Mouse (Mus musculus) MEL (cell line): ENCODE measurements around the gene Spop. TPM values are rescaled to one million over a fixed set of nuclear protein-coding genes. Genes with fewer than 3 reads are reported as not detected.

Experiments used
- DNase-seq: peaks from one replicate; pipeline ENCODE4 v3.0.0; 2011; ENCODE audit warnings: low read depth, low spot score
- H3K27ac ChIP-seq: 2 replicates; pipeline ENCODE4 v1.5.1; 2012; ENCODE audit warnings: low read depth, mild to moderate bottlenecking, control low read depth, low read length, moderate library complexity; ENCODE audit not compliant: control insufficient read depth
- H3K27me3 ChIP-seq, 2 experiments: fragments of 150-350 bp in 1 of 2; sonication (generic) in 1 of 2; 2 replicates each; pipeline ENCODE4 v1.6.1; 2012; ENCODE audit warnings: low read length in 2 of 2, mild to moderate bottlenecking in 2 of 2, improper control_type of control experiment in 1 of 2, moderate library complexity in 1 of 2; ENCODE audit not compliant: insufficient read depth in 2 of 2, control insufficient read depth in 1 of 2
- H3K36me3 ChIP-seq, 2 experiments: 2 replicates each; pipeline ENCODE4 v1.6.1; 2012 to 2014; ENCODE audit warnings: low read length in 2 of 2, improper control_type of control experiment in 1 of 2, inconsistent platforms in 1 of 2, mild to moderate bottlenecking in 1 of 2; ENCODE audit not compliant: insufficient read depth in 2 of 2, control insufficient read depth in 1 of 2
- H3K4me1 ChIP-seq, 2 experiments: fragments of 150-350 bp in 1 of 2; sonication (generic) in 1 of 2; 2 replicates each; pipeline ENCODE4 v1.6.1; 2012; ENCODE audit warnings: low read length in 2 of 2, improper control_type of control experiment in 1 of 2, mild to moderate bottlenecking in 1 of 2; ENCODE audit not compliant: insufficient read depth in 2 of 2, control insufficient read depth in 1 of 2
- H3K4me3 ChIP-seq, 2 experiments: fragments of 150-350 bp in 1 of 2; sonication (generic) in 1 of 2; 2 replicates each; pipeline ENCODE4 v1.5.1; 2012; ENCODE audit warnings: low read depth in 2 of 2, low read length in 2 of 2, mild to moderate bottlenecking in 2 of 2, moderate library complexity in 2 of 2, control low read depth in 1 of 2, improper control_type of control experiment in 1 of 2; ENCODE audit not compliant: control insufficient read depth in 1 of 2, insufficient read depth in 1 of 2
- H3K79me2 ChIP-seq: 2 replicates; pipeline ENCODE4 v1.6.1; 2012; ENCODE audit warnings: mild to moderate bottlenecking, low read length, moderate library complexity; ENCODE audit not compliant: control insufficient read depth, poor library complexity, insufficient read depth
- H3K9ac ChIP-seq: 2 replicates; pipeline ENCODE4 v1.6.1; 2012; ENCODE audit warnings: low read depth, mild to moderate bottlenecking, control low read depth, low read length, moderate library complexity; ENCODE audit not compliant: control insufficient read depth, poor library complexity, severe bottlenecking
- H3K9me3 ChIP-seq: fragments of 150-350 bp; sonication (generic); replicated peaks from 2 replicates; pipeline ENCODE4 v1.6.1; 2012; ENCODE audit warnings: mild to moderate bottlenecking, low read length, improper control_type of control experiment, moderate library complexity; ENCODE audit not compliant: insufficient read depth
- BHLHE40 ChIP-seq: IDR thresholded peaks from 2 replicates; pipeline ENCODE4 v1.6.1; 2012; ENCODE audit warnings: low read depth, mild to moderate bottlenecking, inconsistent platforms, low read length, improper control_type of control experiment, borderline replicate concordance
- CTCF ChIP-seq, 3 experiments: IDR thresholded peaks in 2 of 3; conservative IDR thresholded peaks in 1 of 3; 2 replicates each; pipeline ENCODE4 v1.5.1; 2011 to 2012; ENCODE audit warnings: low read length in 3 of 3, low read depth in 2 of 3, mild to moderate bottlenecking in 2 of 3, improper control_type of control experiment in 1 of 3, inconsistent platforms in 1 of 3, mixed read lengths in 1 of 3, moderate library complexity in 1 of 3; ENCODE audit not compliant: control insufficient read depth in 1 of 3, insufficient read depth in 1 of 3, poor library complexity in 1 of 3, severe bottlenecking in 1 of 3
- E2F4 ChIP-seq: IDR thresholded peaks from 2 replicates; pipeline ENCODE4 v1.6.1; 2011; ENCODE audit warnings: low read depth, low read length, improper control_type of control experiment, borderline replicate concordance
- ETS1 ChIP-seq: IDR thresholded peaks from 2 replicates; pipeline ENCODE4 v1.6.1; 2012; ENCODE audit warnings: low read depth, mild to moderate bottlenecking, inconsistent platforms, low read length, improper control_type of control experiment, moderate library complexity
- GABPA ChIP-seq: IDR thresholded peaks from 2 replicates; pipeline ENCODE4 v1.6.1; 2012; ENCODE audit warnings: low read depth, mild to moderate bottlenecking, inconsistent platforms, low read length, improper control_type of control experiment, moderate library complexity
- HCFC1 ChIP-seq: IDR thresholded peaks from 2 replicates; pipeline ENCODE4 v1.6.1; 2012; ENCODE audit warnings: low read depth, mild to moderate bottlenecking, inconsistent platforms, low read length, improper control_type of control experiment, moderate library complexity
- MAFK ChIP-seq: IDR thresholded peaks from 2 replicates; pipeline ENCODE4 v1.6.1; 2011; ENCODE audit warnings: low read depth, mild to moderate bottlenecking, low read length, improper control_type of control experiment, borderline replicate concordance
- MAX ChIP-seq: IDR thresholded peaks from 2 replicates; pipeline ENCODE4 v1.6.1; 2011; ENCODE audit warnings: low read length, improper control_type of control experiment
- MXI1 ChIP-seq: IDR thresholded peaks from 2 replicates; pipeline ENCODE4 v1.6.1; 2011; ENCODE audit warnings: mild to moderate bottlenecking, low read depth, low read length, improper control_type of control experiment
- NELFE ChIP-seq: IDR thresholded peaks from 2 replicates; pipeline ENCODE4 v1.6.1; 2011; ENCODE audit warnings: low read depth, low read length, improper control_type of control experiment
- NRF1 ChIP-seq: IDR thresholded peaks from 2 replicates; pipeline ENCODE4 v1.6.1; 2014; ENCODE audit warnings: low read depth, mild to moderate bottlenecking, inconsistent platforms, low read length, improper control_type of control experiment, moderate library complexity; ENCODE audit not compliant: poor library complexity, insufficient read depth, severe bottlenecking
- POLR2AphosphoS2 ChIP-seq: IDR thresholded peaks from 2 replicates; pipeline ENCODE4 v1.6.1; 2011; ENCODE audit warnings: low read length, improper control_type of control experiment
- RAD21 ChIP-seq: IDR thresholded peaks from 2 replicates; pipeline ENCODE4 v1.6.1; 2011; ENCODE audit warnings: mild to moderate bottlenecking, low read depth, low read length, improper control_type of control experiment
- SIN3A ChIP-seq: IDR thresholded peaks from 2 replicates; pipeline ENCODE4 v1.6.1; 2012; ENCODE audit warnings: low read length, improper control_type of control experiment, inconsistent platforms
- SMC3 ChIP-seq: IDR thresholded peaks from 2 replicates; pipeline ENCODE4 v1.6.1; 2011; ENCODE audit warnings: low read depth, low read length, improper control_type of control experiment
- USF2 ChIP-seq, 2 experiments: IDR thresholded peaks; 2 replicates each; pipeline ENCODE4 v1.6.1; 2011 to 2012; ENCODE audit warnings: improper control_type of control experiment in 2 of 2, low read length in 2 of 2, borderline replicate concordance in 1 of 2, inconsistent platforms in 1 of 2, low read depth in 1 of 2, mild to moderate bottlenecking in 1 of 2; ENCODE audit not compliant: insufficient read depth in 1 of 2
- polyA plus RNA-seq, 2 experiments: library from polyadenylated mRNA; stranded (reverse) in 1 of 2; unstranded in 1 of 2; fragments of >175 nt in 1 of 2; fragments of >200 nt in 1 of 2; gene quantifications; 2 replicates each; pipeline versions ENCODE4 v1.2.1 to v1.2.4; 2012; ENCODE audit warnings: low replicate concordance in 2 of 2, low read depth in 1 of 2; ENCODE audit not compliant: insufficient read length in 2 of 2, insufficient read depth in 1 of 2, missing spikeins in 1 of 2
- total RNA-seq: library from RNA; depleted of rRNA; stranded (reverse); fragments of 300-350 nt; gene quantifications from 2 replicates; pipeline ENCODE4 v1.2.3, GENCODE M21; 2012

Spop gene
- total and polyA plus RNA-seq, 3 experiments: 41.5 to 84.0 TPM; not detected in 1

- Histone ChIP-seq H3K79me2 (no peaks in the 10 kb centered on the region), H3K27ac (no peak overlapping the region), H3K27me3 (no peaks in the 10 kb centered on the region), H3K36me3 (peaks cover 0 to 4% of the 10 kb centered on the region in 2 experiments; a peak in 1 of 4 replicates), H3K4me1 (peaks cover 0 to 14% of the 10 kb centered on the region in 2 experiments; a peak in 3 of 4 replicates), H3K9me3 (no peaks in the 10 kb centered on the region), H3K4me3 (no peak overlapping the region), H3K9ac (no peak overlapping the region)
- DNase-seq: no peak
- no peak for TF ChIP-seq USF2 (IDR thresholded peaks at IDR 0.05; ENCODE audit: borderline replicate concordance in 1 of 2, insufficient read depth in 1 of 2, low read depth in 1 of 2, low read length in 2 of 2)
- TF ChIP-seq E2F4: no peak
- no peak for TF ChIP-seq ETS1
- no peak for TF ChIP-seq SIN3A
- TF ChIP-seq MAFK: no peak
- no peak for TF ChIP-seq MXI1
- no peak for TF ChIP-seq HCFC1
- no peak for TF ChIP-seq BHLHE40
- TF ChIP-seq POLR2AphosphoS2: no peak
These were observed 93.9 kb downstream of the Spop start for GRCm38 (mm10) chr11:95507785-95508184.

- Histone ChIP-seq H3K9me3 (no peaks in the 10 kb centered on the region), H3K27ac (no peak overlapping the region), H3K27me3 (no peaks in the 10 kb centered on the region), H3K36me3 (peaks cover 0 to 4% of the 10 kb centered on the region in 2 experiments; a peak in 1 of 4 replicates), H3K79me2 (no peaks in the 10 kb centered on the region), H3K9ac (no peak overlapping the region), H3K4me3 (0 out of 4 replicates have a peak overlapping the region, but pooled peaks of 1 of the 2 experiments have one; percentile 16), H3K4me1 (peaks cover 0 to 10% of the 10 kb centered on the region in 2 experiments; a peak in 2 of 4 replicates)
- TF ChIP-seq NELFE (no peak), NRF1 (0 out of 2 replicates have a peak, but pooled peaks have one; percentile 26)
- DNase-seq: peak; percentile 20
These were observed 94.5 kb downstream of the Spop start for GRCm38 (mm10) chr11:95508211-95508926.

DNA sequence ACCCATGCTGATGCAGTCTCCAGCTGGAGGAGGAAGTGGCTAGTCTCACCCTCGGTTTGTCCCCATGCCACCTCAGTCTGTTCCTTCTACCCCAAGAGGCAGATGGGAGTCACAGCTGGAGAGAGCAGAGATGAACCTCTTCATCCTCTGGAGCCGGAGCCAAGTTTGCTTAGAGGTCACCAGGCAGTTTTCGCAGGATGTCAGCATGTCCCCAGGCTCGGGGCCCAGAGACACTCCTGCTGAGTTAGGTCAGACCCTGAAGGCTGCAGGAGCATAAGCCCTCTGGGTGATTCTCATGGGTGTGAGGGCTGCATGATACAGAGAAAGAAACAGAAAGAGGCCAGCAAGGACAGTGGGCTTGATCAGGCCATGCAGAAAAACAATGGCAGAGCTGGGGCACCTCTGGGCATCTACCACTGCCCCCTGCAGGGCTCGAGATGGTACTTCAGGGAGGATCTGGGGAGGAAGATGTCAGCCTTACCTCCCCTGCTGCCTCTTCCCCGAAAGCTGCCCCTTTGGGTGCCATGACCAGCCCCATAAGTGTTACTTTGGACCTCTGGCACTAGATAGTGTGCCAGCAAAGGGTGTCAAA lies 95.3 kb downstream of the Spop start:
- H3K79me2 ChIP-seq: no peaks in the 10 kb centered on the region
- H3K9ac ChIP-seq: no peak overlapping the region
- H3K27ac ChIP-seq: no peak overlapping the region
- H3K9me3 ChIP-seq: no peaks in the 10 kb centered on the region
- peak; percentile 57 for DNase-seq
- no peak for TF ChIP-seq GABPA
- TF ChIP-seq SMC3: peak; percentile 61
- TF ChIP-seq MXI1: no peak
- peak; percentile 45 for TF ChIP-seq RAD21
- no peak for TF ChIP-seq MAX
- TF ChIP-seq CTCF (IDR thresholded peaks at IDR 0.05 in 2 of 3, conservative IDR thresholded peaks at IDR 0.05 in 1 of 3; ENCODE audit: control insufficient read depth in 1 of 3, insufficient read depth in 1 of 3, low read depth in 2 of 3, low read length in 3 of 3, poor library complexity in 1 of 3, severe bottlenecking in 1 of 3): peak; percentile 67 to 78 (median 71)
- H3K36me3 ChIP-seq: no peaks in the 10 kb centered on the region
- H3K4me1 ChIP-seq: 0 out of 4 replicates have a peak, but pooled peaks cover 0 to 4% of the 10 kb centered on the region in 2 experiments
- H3K27me3 ChIP-seq: no peaks in the 10 kb centered on the region
- no peak overlapping the region for H3K4me3 ChIP-seq
